Mouse (Mus musculus): Measurements from ENCODE around the gene Chordc1.
"Not testable (repeated sequence)": the region's sequence is repeated elsewhere in the genome, so short reads cannot be mapped to it uniquely, and the experiment has no call there.

Chordc1 gene

GRCm38 (mm10) chr9:18291571-18292429, at the start of gene Chordc1:
Chordc1 (plus strand) TSS chr9:18292125.
- peak; percentile 94 to 97 for DNase-seq (ENCODE audit: low spot score in 2 of 2)

- no peak for DNase-seq (ENCODE audit: low spot score in 2 of 2)
Measured at GRCm38 (mm10) chr9:18275901-18276300, 16.0 kb upstream of the Chordc1 start.

GRCm38 (mm10) chr9:18276844-18277243, 15.1 kb upstream of the Chordc1 start:
- DNase-seq (ENCODE audit: low spot score in 2 of 2), result no peak

GRCm38 (mm10) chr9:18277497-18277896, 14.4 kb upstream of the Chordc1 start:
- no peak for DNase-seq (ENCODE audit: low spot score in 2 of 2)

- DNase-seq (ENCODE audit: low spot score in 2 of 2), result not testable (repeated sequence)
Measured at GRCm38 (mm10) chr9:18278693-18279092, 13.2 kb upstream of the Chordc1 start.

GRCm38 (mm10) chr9:18292443-18292922, 558 bp downstream of the Chordc1 start:
- no peak for DNase-seq (ENCODE audit: low spot score in 2 of 2)

- no peak for DNase-seq (ENCODE audit: low spot score in 2 of 2)
Measured at GRCm38 (mm10) chr9:18293026-18293781, 1.3 kb downstream of the Chordc1 start.

GRCm38 (mm10) chr9:18298301-18298700, 6.4 kb downstream of the Chordc1 start:
- no peak for DNase-seq (ENCODE audit: low spot score in 2 of 2)

- DNase-seq (ENCODE audit: low spot score in 2 of 2), result no peak
Measured at GRCm38 (mm10) chr9:18319990-18320389, 28.1 kb downstream of the Chordc1 start.
